Comparison of ENCODE assay signal across 8 mouse cellular contexts in the genomic region with DNA sequence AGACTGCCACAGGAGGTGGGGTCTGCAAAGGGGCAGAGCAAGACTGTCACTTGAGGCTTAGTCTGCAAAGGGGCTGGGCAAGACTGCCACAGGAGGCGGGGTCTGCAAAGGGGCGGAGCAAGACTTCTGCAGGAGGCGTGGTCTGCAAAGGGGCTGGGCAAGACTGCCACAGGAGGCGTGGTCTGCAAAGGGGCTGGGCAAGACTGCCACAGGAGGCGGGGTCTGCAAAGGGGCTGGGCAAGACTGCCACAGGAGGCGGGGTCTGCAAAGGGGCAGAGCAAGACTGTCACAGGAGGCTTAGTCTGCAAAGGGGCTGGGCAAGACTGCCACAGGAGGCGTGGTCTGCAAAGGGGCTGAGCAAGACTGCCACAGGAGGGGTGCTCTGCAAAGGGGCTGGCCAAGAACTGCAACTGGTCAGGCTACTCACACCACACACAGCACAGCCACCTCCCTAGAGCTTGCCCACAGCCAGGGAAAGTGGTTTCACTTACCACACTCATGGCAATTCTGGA.
DNase-seq lines count a peak whose midpoint lies in the region; ATAC-seq and TF ChIP-seq lines count a peak whose summit lies in the region.
"Not testable (repeated sequence)": the region's sequence is repeated elsewhere in the genome, so short reads cannot be mapped to it uniquely, and the experiment has no call there.

No protein-coding gene starts in this region.

- peak; percentile 64 for ATAC-seq in common myeloid progenitor, adult 5-6 weeks (replicated peaks; ENCODE audit: low read depth, poor library complexity, severe bottlenecking)
- peak; percentile 22; the same call in 1 of the 2 replicates for ATAC-seq in kidney, embryonic 14.5 days (ENCODE audit: low FRiP score, low TSS enrichment)
- peak; percentile 8; the same call in 1 of the 2 replicates for ATAC-seq in liver, embryonic 12.5 days
- ATAC-seq in megakaryocyte, adult 5-6 weeks (ENCODE audit: poor library complexity, severe bottlenecking): peak; percentile 32; the same call in 1 of the 2 replicates

- TF ChIP-seq EP300 in MEL (IDR thresholded peaks at IDR 0.05; ENCODE audit: low read depth in 1 of 2, low read length in 2 of 2): not testable (repeated sequence)

- not testable (repeated sequence) for TF ChIP-seq RAD21 in MEL (IDR thresholded peaks at IDR 0.05; ENCODE audit: low read depth, low read length)

- not testable (repeated sequence) for H3K36me3 ChIP-seq in MEL (ENCODE audit: control insufficient read depth in 1 of 2, insufficient read depth in 2 of 2, low read length in 2 of 2); kidney, embryonic 14.5 days (ENCODE audit: control insufficient read depth, insufficient read depth, low read length); liver, embryonic 12.5 days

- DNase-seq in MEL (ENCODE audit: low read depth, low spot score): peak; percentile 34
- peak; percentile 11 to 55 for DNase-seq in heart, adult 18-20 months
- peak; percentile 15 for DNase-seq in retina, embryonic 14.5 days (ENCODE audit: low spot score)
- DNase-seq in urinary bladder, postnatal 4 days (ENCODE audit: low spot score in 2 of 2): peak; percentile 64

- 39% methylated on average over 7 of the region's 7 CpGs for WGBS in kidney, embryonic 14.5 days
- WGBS in liver, embryonic 12.5 days (ENCODE audit: insufficient replicate concordance): 18% methylated on average over 7 of the region's 7 CpGs

- not testable (repeated sequence) for TF ChIP-seq POLR2A in MEL (IDR thresholded peaks at IDR 0.05; ENCODE audit: control insufficient read depth in 1 of 2, insufficient read depth in 1 of 2, low read depth in 1 of 2, low read length in 2 of 2, poor library complexity in 1 of 2)

- H3K4me3 ChIP-seq in MEL (ENCODE audit: control insufficient read depth in 1 of 2, insufficient read depth in 1 of 2, low read depth in 2 of 2, low read length in 2 of 2); kidney, embryonic 14.5 days (ENCODE audit: low read length); liver, embryonic 12.5 days: not testable (repeated sequence)

- not testable (repeated sequence) for H3K79me2 ChIP-seq in MEL (ENCODE audit: control insufficient read depth, insufficient read depth, low read length, poor library complexity)

- H3K4me1 ChIP-seq in MEL (ENCODE audit: control insufficient read depth in 1 of 2, insufficient read depth in 2 of 2, low read length in 2 of 2); kidney, embryonic 14.5 days (ENCODE audit: control insufficient read depth, insufficient read depth, low read length); liver, embryonic 12.5 days: not testable (repeated sequence)

- not testable (repeated sequence) for TF ChIP-seq CTCF in MEL (IDR thresholded peaks at IDR 0.05 in 2 of 3, conservative IDR thresholded peaks at IDR 0.05 in 1 of 3; ENCODE audit: control insufficient read depth in 1 of 3, insufficient read depth in 1 of 3, low read depth in 2 of 3, low read length in 3 of 3, poor library complexity in 1 of 3, severe bottlenecking in 1 of 3)

- not testable (repeated sequence) for H3K27me3 ChIP-seq in MEL (ENCODE audit: control insufficient read depth in 1 of 2, insufficient read depth in 2 of 2, low read length in 2 of 2); kidney, embryonic 14.5 days (ENCODE audit: control insufficient read depth, insufficient read depth, low read length); liver, embryonic 12.5 days (replicated peaks)

- not testable (repeated sequence) for H3K4me2 ChIP-seq in kidney, embryonic 14.5 days (replicated peaks; ENCODE audit: low read depth, low read length); liver, embryonic 12.5 days

- not testable (repeated sequence) for H3K27ac ChIP-seq in MEL (ENCODE audit: control insufficient read depth, low read depth, low read length); kidney, embryonic 14.5 days (ENCODE audit: low read depth, low read length); liver, embryonic 12.5 days

- not testable (repeated sequence) for H3K9me3 ChIP-seq in MEL (replicated peaks; ENCODE audit: insufficient read depth, low read length); kidney, embryonic 14.5 days (ENCODE audit: control insufficient read depth, low read length); liver, embryonic 12.5 days (replicated peaks)

- H3K9ac ChIP-seq in MEL (ENCODE audit: control insufficient read depth, low read depth, low read length, poor library complexity, severe bottlenecking); kidney, embryonic 14.5 days (ENCODE audit: low read depth, low read length); liver, embryonic 12.5 days: not testable (repeated sequence)

Comparison
In these comparisons a context has a peak if more than half of its experiments do, and no peak if none do; other contexts are left out.
1. ATAC-seq: peak in every context shown above with its lines; median percentile 64 in common myeloid progenitor, adult 5-6 weeks; 32 in megakaryocyte, adult 5-6 weeks; 22 in kidney, embryonic 14.5 days; 8 in liver, embryonic 12.5 days.